Mouse (Mus musculus) heart, adult 2 months (tissue): ENCODE data around the gene Igf2bp3.

Experiments used
- CTCF ChIP-seq: fragments of 200-600 bp; IDR thresholded peaks from 2 replicates; pipeline ENCODE4 v1.8.1; 2022; ENCODE audit warnings: antibody characterized with exemption, mild to moderate bottlenecking, moderate library complexity
- EP300 ChIP-seq: fragments of 200-500 bp; IDR thresholded peaks from 2 replicates; pipeline ENCODE4 v1.6.1; 2011; ENCODE audit warnings: low read depth, low read length, control low read depth; ENCODE audit not compliant: insufficient read depth
- POLR2A ChIP-seq: fragments of 200-500 bp; IDR thresholded peaks from 2 replicates; pipeline ENCODE4 v1.6.1; 2011; ENCODE audit warnings: mild to moderate bottlenecking, low read depth, low read length, control low read depth; ENCODE audit not compliant: insufficient read depth

DNA sequence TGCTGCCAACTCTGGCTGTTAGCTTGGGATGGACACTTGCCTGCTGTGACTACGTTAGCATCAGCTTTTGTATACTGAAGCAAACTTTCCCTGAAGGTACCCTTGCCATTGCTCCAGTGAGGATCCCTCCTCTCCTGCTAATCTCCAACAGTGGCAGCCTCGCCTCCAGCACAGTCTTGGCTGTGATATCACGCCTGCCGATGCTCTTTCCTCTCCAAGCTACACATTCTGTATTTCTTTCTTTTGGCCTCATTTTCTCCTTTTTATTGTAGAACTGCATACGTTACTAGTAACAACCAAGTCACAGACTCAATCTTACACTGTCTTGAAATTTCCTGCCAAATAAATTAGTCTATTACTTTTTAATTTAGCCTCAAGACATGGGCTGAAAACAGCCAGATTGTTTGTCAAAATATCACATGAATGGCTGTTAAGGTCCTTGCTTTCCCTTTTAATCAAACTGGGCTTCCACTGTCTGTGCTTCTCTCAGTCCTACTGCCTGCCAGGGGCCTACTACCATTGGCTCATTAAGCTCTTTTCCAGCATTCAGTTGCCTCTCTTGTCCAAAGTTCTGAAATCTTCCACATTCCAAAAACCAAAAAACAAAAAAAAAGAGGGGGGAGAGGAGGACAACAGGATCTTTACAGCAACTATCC is 58.5 kb downstream of the Igf2bp3 start:
- no peak for TF ChIP-seq CTCF
- no peak for TF ChIP-seq POLR2A
- no peak for TF ChIP-seq EP300
